Mouse (Mus musculus): ENCODE measurements at regions not wholly inside any gene's neighbourhood (a gene's known extent, or its start where the extent isn't known, plus 50 kb on each side); places are given as distances from the start of the nearest gene placed in this dataset.

DNA sequence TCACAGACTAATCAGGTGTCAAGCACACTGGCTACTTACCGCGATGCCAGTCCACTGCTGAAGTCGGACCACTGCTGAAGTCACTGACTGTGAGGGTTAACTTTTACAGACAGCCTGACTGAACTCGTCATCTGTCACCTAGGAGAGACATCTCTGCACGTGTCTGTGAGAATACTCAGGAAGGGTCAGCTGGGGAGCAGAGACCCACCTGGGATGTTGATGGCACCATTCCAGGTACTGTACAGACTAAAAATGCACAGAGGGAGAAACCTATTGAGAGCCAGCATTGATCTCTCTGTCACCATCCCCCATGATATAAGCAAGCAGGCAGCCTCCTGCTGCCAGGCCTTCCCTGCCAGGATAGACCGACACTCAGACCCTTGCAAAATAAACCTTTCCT, 447.5 kb upstream of the Jarid2 start:
- Histone ChIP-seq H3K9me3 (ENCODE audit: control insufficient read depth) (no peaks in the 10 kb centered on the region), H3K4me1 (replicated peaks; ENCODE audit: control insufficient read depth, insufficient read depth, low read length) (no peaks in the 10 kb centered on the region), H3K27me3 (replicated peaks; ENCODE audit: control insufficient read depth, insufficient read depth, low read length) (no peaks in the 10 kb centered on the region), H3K9ac (ENCODE audit: low read depth, low read length) (no peak overlapping the region), H3K4me3 (ENCODE audit: low read depth, low read length) (no peak overlapping the region), H3K27ac (ENCODE audit: low read depth, low read length) (no peak overlapping the region), H3K36me3 (ENCODE audit: control insufficient read depth, insufficient read depth) (no peaks in the 10 kb centered on the region), H3K4me2 (replicated peaks; ENCODE audit: low read depth) (no peak overlapping the region)
- 75% methylated on average over 6 of the region's 6 CpGs for WGBS
- ATAC-seq, result no peak
- no peak for TF ChIP-seq CTCF (IDR thresholded peaks at IDR 0.05; ENCODE audit: low read depth)

DNA sequence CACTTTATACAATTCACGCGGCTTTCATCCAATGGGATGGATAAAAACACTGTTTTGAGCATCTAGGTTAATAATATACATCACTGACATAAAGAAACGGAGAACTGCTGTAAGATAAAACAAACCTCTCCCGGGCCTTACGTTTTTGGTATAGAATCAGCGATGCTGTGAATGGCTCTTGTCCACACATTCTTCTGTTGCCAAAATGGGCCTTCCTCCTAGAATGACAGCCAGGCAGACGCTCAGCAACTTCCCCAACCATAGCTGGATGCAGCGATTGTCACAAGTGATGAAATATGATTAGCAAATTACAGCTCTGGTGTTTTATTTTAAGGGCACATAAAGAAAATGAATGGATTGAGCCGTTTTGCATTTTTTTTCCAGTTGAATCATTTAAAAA, 447.0 kb upstream of the Jarid2 start:
- H3K9ac ChIP-seq (ENCODE audit: low read depth, low read length), result no peak overlapping the region
- no peak overlapping the region for H3K4me2 ChIP-seq (replicated peaks; ENCODE audit: low read depth)
- H3K27me3 ChIP-seq (replicated peaks; ENCODE audit: control insufficient read depth, insufficient read depth, low read length), result no peaks in the 10 kb centered on the region
- H3K4me1 ChIP-seq (replicated peaks; ENCODE audit: control insufficient read depth, insufficient read depth, low read length), result no peaks in the 10 kb centered on the region
- TF ChIP-seq CTCF (IDR thresholded peaks at IDR 0.05; ENCODE audit: low read depth), result no peak
- no peak overlapping the region for H3K4me3 ChIP-seq (ENCODE audit: low read depth, low read length)
- no peaks in the 10 kb centered on the region for H3K36me3 ChIP-seq (ENCODE audit: control insufficient read depth, insufficient read depth)
- no peak for ATAC-seq
- H3K9me3 ChIP-seq (ENCODE audit: control insufficient read depth), result no peaks in the 10 kb centered on the region
- 66% methylated on average over 9 of the region's 9 CpGs for WGBS
- no peak overlapping the region for H3K27ac ChIP-seq (ENCODE audit: low read depth, low read length)

DNA sequence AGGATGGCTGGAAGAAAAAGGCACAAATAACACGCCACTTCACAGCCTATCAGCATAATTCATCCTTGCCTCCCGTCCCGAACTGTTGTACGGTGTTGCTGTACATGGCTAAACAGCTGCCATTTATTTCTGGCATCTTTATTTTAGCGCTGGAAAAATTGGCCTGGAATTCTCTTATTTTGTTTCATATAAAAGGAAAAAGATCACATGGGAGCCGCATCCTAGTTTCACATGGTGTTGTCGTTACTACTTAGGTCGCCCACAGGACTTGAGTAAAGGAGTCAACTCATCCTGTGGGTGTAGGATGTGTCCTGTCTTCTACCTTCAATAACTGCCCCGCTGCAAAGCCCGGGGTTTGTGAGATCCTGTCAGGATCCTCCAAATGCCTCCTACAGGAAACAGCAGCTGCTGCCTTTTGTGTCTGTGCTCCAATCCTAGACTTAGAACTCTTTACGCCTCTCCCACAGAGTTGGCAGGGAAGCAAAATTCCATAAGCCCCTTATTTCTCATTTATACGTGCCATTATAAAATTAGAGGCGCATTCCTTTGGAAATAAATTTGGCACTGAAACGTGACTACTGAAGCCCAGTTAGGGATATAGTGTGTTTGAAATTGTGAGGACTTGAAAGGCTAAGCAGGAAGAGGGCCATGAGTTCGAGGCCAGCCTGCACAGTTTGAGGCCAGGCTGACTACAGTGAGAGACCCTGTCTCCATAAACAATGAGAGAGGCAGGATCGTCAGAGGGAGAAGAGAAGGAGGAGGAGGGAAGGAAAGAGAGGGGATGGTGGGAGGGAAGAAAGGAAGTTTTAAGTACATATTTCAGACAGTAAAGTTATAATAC, 446.3 kb upstream of the Jarid2 start:
- no peak overlapping the region for H3K4me3 ChIP-seq (ENCODE audit: low read depth, low read length)
- no peaks in the 10 kb centered on the region for H3K36me3 ChIP-seq (ENCODE audit: control insufficient read depth, insufficient read depth)
- no peak overlapping the region for H3K4me2 ChIP-seq (replicated peaks; ENCODE audit: low read depth)
- H3K9me3 ChIP-seq (ENCODE audit: control insufficient read depth), result no peaks in the 10 kb centered on the region
- ATAC-seq, result no peak
- 60% methylated on average over 16 of the region's 16 CpGs for WGBS
- TF ChIP-seq CTCF (IDR thresholded peaks at IDR 0.05; ENCODE audit: low read depth), result no peak
- H3K27me3 ChIP-seq (replicated peaks; ENCODE audit: control insufficient read depth, insufficient read depth, low read length), result no peaks in the 10 kb centered on the region
- no peak overlapping the region for H3K9ac ChIP-seq (ENCODE audit: low read depth, low read length)
- H3K27ac ChIP-seq (ENCODE audit: low read depth, low read length), result no peak overlapping the region
- H3K4me1 ChIP-seq (replicated peaks; ENCODE audit: control insufficient read depth, insufficient read depth, low read length), result no peaks in the 10 kb centered on the region

DNA sequence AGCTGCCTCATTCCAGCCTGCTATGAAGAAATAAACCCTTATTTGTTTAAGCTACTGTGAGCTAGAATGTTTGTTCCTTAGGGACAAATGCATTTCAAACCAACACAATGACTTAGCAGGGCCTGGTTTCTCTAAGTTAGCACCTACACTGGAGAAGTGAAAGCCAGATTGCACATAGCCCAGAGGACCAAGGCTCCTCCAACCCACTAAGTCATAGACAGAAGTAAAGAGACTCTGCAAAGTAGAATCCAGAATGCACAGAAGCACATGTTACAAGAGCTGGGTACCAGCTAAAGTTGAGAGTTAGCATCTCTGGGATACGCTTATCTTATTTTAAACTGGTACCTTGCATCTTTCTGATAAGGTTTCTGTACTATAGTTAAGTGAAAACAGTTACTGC, 443.4 kb upstream of the Jarid2 start:
- 81% methylated on average over 1 of the region's 1 CpGs for WGBS
- TF ChIP-seq CTCF (IDR thresholded peaks at IDR 0.05; ENCODE audit: low read depth), result no peak
- Histone ChIP-seq H3K4me1 (replicated peaks; ENCODE audit: control insufficient read depth, insufficient read depth, low read length) (no peaks in the 10 kb centered on the region), H3K9me3 (ENCODE audit: control insufficient read depth) (peaks cover 6% of the 10 kb centered on the region; the same call in 1 of the 2 replicates), H3K27me3 (replicated peaks; ENCODE audit: control insufficient read depth, insufficient read depth, low read length) (no peaks in the 10 kb centered on the region), H3K4me2 (replicated peaks; ENCODE audit: low read depth) (no peak overlapping the region), H3K4me3 (ENCODE audit: low read depth, low read length) (no peak overlapping the region), H3K27ac (ENCODE audit: low read depth, low read length) (no peak overlapping the region), H3K36me3 (ENCODE audit: control insufficient read depth, insufficient read depth) (no peaks in the 10 kb centered on the region), H3K9ac (ENCODE audit: low read depth, low read length) (no peak overlapping the region)
- ATAC-seq, result no peak

DNA sequence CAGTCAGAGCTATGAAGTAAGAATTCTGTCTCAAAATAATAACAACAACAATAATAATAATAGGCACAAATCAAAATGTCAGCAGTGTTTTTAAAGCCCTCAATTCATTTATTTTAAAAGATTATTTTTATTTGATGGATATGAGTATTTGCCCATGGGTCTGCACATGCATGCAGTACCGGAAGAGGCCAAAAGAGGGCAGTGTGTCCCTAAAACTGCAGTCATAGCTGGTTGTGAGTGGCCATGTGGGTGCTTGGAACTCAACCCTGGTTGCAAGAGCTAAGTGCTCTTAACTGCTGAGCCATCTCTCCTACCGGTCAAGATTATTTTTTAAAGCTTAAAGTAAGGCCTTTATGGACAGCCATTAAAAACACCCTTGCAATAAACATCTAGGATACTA, 439.1 kb upstream of the Jarid2 start:
- H3K27me3 ChIP-seq (replicated peaks; ENCODE audit: control insufficient read depth, insufficient read depth, low read length), result no peaks in the 10 kb centered on the region
- WGBS, result 98% methylated on average over 2 of the region's 2 CpGs
- H3K4me3 ChIP-seq (ENCODE audit: low read depth, low read length), result no peak overlapping the region
- H3K4me2 ChIP-seq (replicated peaks; ENCODE audit: low read depth), result no peak overlapping the region
- TF ChIP-seq CTCF (IDR thresholded peaks at IDR 0.05; ENCODE audit: low read depth), result peak; percentile 56
- no peak overlapping the region for H3K9ac ChIP-seq (ENCODE audit: low read depth, low read length)
- H3K9me3 ChIP-seq (ENCODE audit: control insufficient read depth), result peaks cover 6% of the 10 kb centered on the region; the same call in 1 of the 2 replicates
- no peaks in the 10 kb centered on the region for H3K36me3 ChIP-seq (ENCODE audit: control insufficient read depth, insufficient read depth)
- no peak for ATAC-seq
- no peaks in the 10 kb centered on the region for H3K4me1 ChIP-seq (replicated peaks; ENCODE audit: control insufficient read depth, insufficient read depth, low read length)
- no peak overlapping the region for H3K27ac ChIP-seq (ENCODE audit: low read depth, low read length)

DNA sequence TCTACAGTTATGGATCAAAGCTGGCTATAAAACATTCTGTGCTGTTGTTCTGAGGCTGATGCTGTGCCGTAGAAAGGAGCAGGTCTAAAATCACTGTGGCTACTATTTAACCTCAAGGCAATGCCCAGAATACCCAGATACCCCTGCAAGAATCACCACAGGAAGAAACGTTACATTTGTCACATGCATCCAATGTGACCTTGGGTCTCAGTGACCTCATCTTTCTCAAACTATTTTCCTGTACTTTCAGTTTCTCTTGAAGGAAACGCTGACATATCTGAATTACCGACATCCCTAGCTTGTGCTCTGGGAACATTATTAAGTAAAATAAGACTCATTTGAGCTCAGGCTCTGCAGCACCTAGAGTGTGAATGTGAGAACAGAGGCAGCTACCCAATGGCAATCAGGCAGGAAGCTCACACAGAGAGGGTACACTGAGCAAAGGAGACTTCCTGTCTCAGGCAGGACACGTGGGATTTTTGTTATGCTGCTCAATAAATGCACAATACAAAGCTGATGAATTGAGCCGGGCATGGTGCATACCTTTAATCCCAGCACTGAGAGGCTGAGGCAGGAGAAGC, 436.7 kb upstream of the Jarid2 start:
- H3K27me3 ChIP-seq (replicated peaks; ENCODE audit: control insufficient read depth, insufficient read depth, low read length), result no peaks in the 10 kb centered on the region
- no peak overlapping the region for H3K9ac ChIP-seq (ENCODE audit: low read depth, low read length)
- WGBS, result 61% methylated on average over 6 of the region's 6 CpGs
- no peak overlapping the region for H3K27ac ChIP-seq (ENCODE audit: low read depth, low read length)
- no peak for ATAC-seq
- H3K36me3 ChIP-seq (ENCODE audit: control insufficient read depth, insufficient read depth), result no peaks in the 10 kb centered on the region
- H3K9me3 ChIP-seq (ENCODE audit: control insufficient read depth), result peaks cover 6% of the 10 kb centered on the region; the same call in 1 of the 2 replicates
- TF ChIP-seq CTCF (IDR thresholded peaks at IDR 0.05; ENCODE audit: low read depth), result no peak
- H3K4me3 ChIP-seq (ENCODE audit: low read depth, low read length), result no peak overlapping the region
- H3K4me2 ChIP-seq (replicated peaks; ENCODE audit: low read depth), result no peak overlapping the region
- no peaks in the 10 kb centered on the region for H3K4me1 ChIP-seq (replicated peaks; ENCODE audit: control insufficient read depth, insufficient read depth, low read length)
